Mouse (Mus musculus) liver, embryonic 14.5 days (tissue): ENCODE measurements around the gene Trio.

Experiments
- CTCF ChIP-seq: IDR thresholded peaks from 2 replicates; pipeline ENCODE4 v1.5.1; 2016; ENCODE audit warnings: antibody characterized with exemption, low read depth, control low read depth
- EP300 ChIP-seq: IDR thresholded peaks from 2 replicates; pipeline ENCODE4 v1.6.1; 2016; ENCODE audit warnings: antibody characterized with exemption, low read depth

DNA sequence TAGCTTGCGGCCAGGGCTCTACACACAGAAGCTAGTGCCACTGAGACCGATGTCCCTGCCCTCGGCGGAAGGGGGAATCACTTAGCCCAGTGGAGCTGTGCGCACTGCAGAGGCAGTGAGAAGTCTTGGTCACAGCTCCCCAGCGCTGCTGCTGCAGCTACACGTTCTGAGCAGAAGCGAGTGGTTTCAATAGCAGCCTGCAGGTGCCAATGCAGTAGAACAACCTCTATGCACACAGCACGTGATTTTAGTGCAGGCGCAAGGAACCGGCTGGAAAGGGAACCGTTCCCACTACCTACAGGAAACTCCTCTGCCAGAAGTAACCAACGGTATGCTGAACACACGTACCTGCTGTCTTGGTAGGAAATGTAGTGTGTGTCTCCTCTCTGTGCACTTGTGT lies 165.2 kb downstream of the Trio start:
- TF ChIP-seq CTCF (no peak), EP300 (no peak)
